Mouse (Mus musculus) E14TG2a.4 (cell line): Measurements from ENCODE around the gene Psmc3ip.

Experiments used
- H3K27me3 ChIP-seq: 2 replicates; pipeline ENCODE4 v1.6.1; 2014; ENCODE audit warnings: low read length, control low read depth; ENCODE audit not compliant: insufficient read depth
- H3K36me3 ChIP-seq: 2 replicates; pipeline ENCODE4 v1.6.1; 2014; ENCODE audit warnings: low read length, control low read depth; ENCODE audit not compliant: insufficient read depth
- H3K4me1 ChIP-seq: replicated peaks from 2 replicates; pipeline ENCODE4 v1.6.1; 2014; ENCODE audit warnings: low read depth, low read length, control low read depth
- H3K4me3 ChIP-seq: replicated peaks from 2 replicates; pipeline ENCODE4 v1.5.1; 2014; ENCODE audit warnings: mild to moderate bottlenecking, low read length
- H3K9me3 ChIP-seq: 2 replicates; pipeline ENCODE4 v1.6.1; 2014; ENCODE audit warnings: low read length, control low read depth
- CTCF ChIP-seq: conservative IDR thresholded peaks from 2 replicates; pipeline ENCODE4 v1.5.1; 2014; ENCODE audit warnings: low read length
- NANOG ChIP-seq: IDR thresholded peaks from 2 replicates; pipeline ENCODE4 v1.6.1; 2014; ENCODE audit warnings: borderline replicate concordance, low read length, mixed read lengths
- POU5F1 ChIP-seq: IDR thresholded peaks from 2 replicates; pipeline ENCODE4 v1.6.1; 2014; ENCODE audit warnings: low read length, borderline replicate concordance

Psmc3ip gene

GRCm38 (mm10) chr11:101045826-101046225 lies 49.4 kb downstream of the Psmc3ip start:
- TF ChIP-seq CTCF (no peak), POU5F1 (no peak), NANOG (no peak)
- H3K36me3 ChIP-seq, result peaks cover 61% of the 10 kb centered on the region
- H3K4me1 ChIP-seq, result peaks cover 13% of the 10 kb centered on the region
- H3K9me3 ChIP-seq, result no peaks in the 10 kb centered on the region
- no peaks in the 10 kb centered on the region for H3K27me3 ChIP-seq
- H3K4me3 ChIP-seq, result no peak overlapping the region
